Mouse (Mus musculus) mouse trophoblast stem cell (cell line): ENCODE results near the gene Rrp8.
"Not testable (repeated sequence)": the region's sequence is repeated elsewhere in the genome, so short reads cannot be mapped to it uniquely, and the experiment has no call there.

Experiments
- in situ Hi-C, 2 experiments: fragments of 300-500 bp; cut with MseI, MboI; formaldehyde crosslinking; loops; 2 replicates in 1 of 2; 3 replicates in 1 of 2; pipeline ENCODE4 v1.15.1; 2025

The Rrp8 gene

GRCm38 (mm10) chr7:105747776-105748175, 10.6 kb upstream of the Rrp8 start:
- in situ Hi-C loops, result no loop called here

GRCm38 (mm10) chr7:105743926-105744590, 6.9 kb upstream of the Rrp8 start, which contains the start of gene Taf10:
Taf10 (minus strand) TSS chr7:105744361.
- in situ Hi-C loops, result no loop called here

GRCm38 (mm10) chr7:105743246-105743925, 6.2 kb upstream of the Rrp8 start:
- in situ Hi-C loops, result not testable (repeated sequence)

GRCm38 (mm10) chr7:105742539-105743215, 5.5 kb upstream of the Rrp8 start:
- in situ Hi-C loops, result not testable (repeated sequence)

GRCm38 (mm10) chr7:105741978-105742377, 4.8 kb upstream of the Rrp8 start:
- in situ Hi-C loops, result no loop called here

GRCm38 (mm10) chr7:105740851-105741250, 3.7 kb upstream of the Rrp8 start:
- in situ Hi-C loops, result no loop called here

- in situ Hi-C loops, result no loop called here
These were observed 3.1 kb upstream of the Rrp8 start for GRCm38 (mm10) chr7:105740089-105740795.

- in situ Hi-C loops, result loop anchor here in 1 of 2 experiments (10.0 kb wide), 1 partner anchor 66 kb away; no protein-coding TSS in a partner anchor
These were observed 1.8 kb upstream of the Rrp8 start for GRCm38 (mm10) chr7:105738948-105739347.

GRCm38 (mm10) chr7:105738286-105738685, 1.1 kb upstream of the Rrp8 start:
- in situ Hi-C loops, result loop anchor here in 1 of 2 experiments (10.0 kb wide), 1 partner anchor 67 kb away; no protein-coding TSS in a partner anchor

DNA sequence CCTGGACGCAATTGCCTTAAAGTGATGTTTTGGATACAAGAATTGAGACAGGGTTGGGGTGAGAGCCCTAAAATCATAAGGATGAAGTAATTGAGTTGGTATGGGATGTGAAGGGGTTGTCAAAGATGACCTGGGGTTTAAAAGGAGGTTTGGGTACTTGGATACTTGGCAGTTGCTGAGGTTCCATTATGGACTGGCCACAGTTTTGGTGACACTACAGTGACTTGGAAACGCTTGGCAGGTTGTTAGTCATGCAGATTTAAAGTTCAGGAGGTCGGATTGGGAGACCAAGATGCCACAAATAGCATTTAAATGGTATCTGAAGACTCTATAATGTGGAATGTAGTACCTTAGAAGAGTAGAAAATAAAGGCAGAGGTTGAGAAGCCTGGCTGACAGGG, 463 bp upstream of the Rrp8 start:
- in situ Hi-C loops, result loop anchor here in 1 of 2 experiments (10.0 kb wide), 1 partner anchor 67 kb away; no protein-coding TSS in a partner anchor

- in situ Hi-C loops, result loop anchor here in 1 of 2 experiments (10.0 kb wide), 1 partner anchor 68 kb away; no protein-coding TSS in a partner anchor
These were observed 802 bp downstream of the Rrp8 start, which contains the start of gene Ilk for GRCm38 (mm10) chr7:105736264-105736901. Ilk (plus strand) TSS chr7:105736592.

GRCm38 (mm10) chr7:105735464-105735863, 1.7 kb downstream of the Rrp8 start:
- in situ Hi-C loops, result loop anchor here in 1 of 2 experiments (10.0 kb wide), 1 partner anchor 69 kb away; no protein-coding TSS in a partner anchor

- in situ Hi-C loops, result loop anchor here in 1 of 2 experiments (10.0 kb wide), 1 partner anchor 70 kb away; no protein-coding TSS in a partner anchor
These were observed 2.4 kb downstream of the Rrp8 start for GRCm38 (mm10) chr7:105734826-105735225.

DNA sequence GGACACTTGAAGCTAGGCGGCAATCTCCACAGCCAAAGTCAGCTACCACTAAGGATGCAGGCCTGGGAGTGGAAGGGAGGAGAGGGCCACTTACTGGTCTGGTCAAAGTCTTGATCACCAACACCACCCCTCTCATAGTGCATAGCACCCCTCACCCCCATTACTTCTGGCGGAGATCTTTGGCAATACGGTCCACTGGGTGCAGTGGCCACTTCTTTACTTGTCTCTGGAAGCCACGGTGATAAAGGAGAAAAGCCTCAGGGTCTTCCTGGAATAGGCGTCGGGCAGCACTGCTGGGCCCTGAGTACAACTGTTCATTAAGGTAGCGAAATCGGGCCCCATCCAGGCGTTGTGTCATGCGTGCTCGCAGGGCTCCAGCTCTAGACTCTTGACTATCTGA, 3.3 kb downstream of the Rrp8 start:
- in situ Hi-C loops, result loop anchor here in 1 of 2 experiments (10.0 kb wide), 1 partner anchor 71 kb away; no protein-coding TSS in a partner anchor

- in situ Hi-C loops, result no loop called here
These were observed 8.3 kb downstream of the Rrp8 start for GRCm38 (mm10) chr7:105728701-105729428.

- in situ Hi-C loops, result no loop called here
These were observed 10.2 kb downstream of the Rrp8 start for GRCm38 (mm10) chr7:105726980-105727325.

GRCm38 (mm10) chr7:105726144-105726979, 10.8 kb downstream of the Rrp8 start:
- in situ Hi-C loops, result no loop called here

DNA sequence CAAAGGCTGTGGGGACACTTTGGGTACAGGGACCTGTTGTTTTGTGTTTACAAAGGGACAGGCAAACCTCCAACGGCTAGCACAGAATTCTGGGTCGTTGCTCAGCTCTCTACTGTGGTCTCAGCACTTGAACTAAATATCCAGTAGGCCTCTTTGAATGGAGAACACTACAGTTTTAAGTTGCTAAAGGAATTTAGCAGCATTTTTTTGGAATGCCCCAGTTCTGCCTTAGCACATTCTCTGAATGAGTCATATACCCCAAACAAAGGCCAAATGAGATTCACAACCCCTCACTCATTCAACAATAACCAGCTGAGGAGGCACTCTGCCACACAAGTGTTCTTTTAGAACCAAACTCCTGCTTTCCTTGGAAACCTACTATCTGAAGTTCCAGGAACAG, 15.3 kb downstream of the Rrp8 start:
- in situ Hi-C loops, result no loop called here

DNA sequence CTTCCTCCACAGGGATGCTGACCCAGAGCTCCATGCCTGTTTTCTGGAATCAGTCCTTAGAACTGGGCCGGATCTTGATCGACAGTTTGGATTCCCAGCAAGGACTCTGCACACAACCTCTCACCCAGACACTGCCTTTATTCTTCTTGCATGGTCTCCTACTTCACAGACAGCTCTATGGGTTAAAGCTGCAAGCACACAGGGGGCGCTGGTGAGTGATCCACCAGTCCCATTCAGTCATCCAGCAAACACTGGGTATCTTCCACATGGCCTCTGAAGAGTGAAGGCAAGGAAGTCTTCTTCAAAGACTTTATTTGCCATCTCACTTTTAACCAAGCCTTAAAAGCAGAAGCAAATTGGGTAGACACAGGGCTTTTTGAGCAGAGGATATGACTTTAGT, 21.8 kb downstream of the Rrp8 start:
- in situ Hi-C loops, result no loop called here
